Comparison of ENCODE assay signal across 27 mouse cellular contexts in the genomic region with DNA sequence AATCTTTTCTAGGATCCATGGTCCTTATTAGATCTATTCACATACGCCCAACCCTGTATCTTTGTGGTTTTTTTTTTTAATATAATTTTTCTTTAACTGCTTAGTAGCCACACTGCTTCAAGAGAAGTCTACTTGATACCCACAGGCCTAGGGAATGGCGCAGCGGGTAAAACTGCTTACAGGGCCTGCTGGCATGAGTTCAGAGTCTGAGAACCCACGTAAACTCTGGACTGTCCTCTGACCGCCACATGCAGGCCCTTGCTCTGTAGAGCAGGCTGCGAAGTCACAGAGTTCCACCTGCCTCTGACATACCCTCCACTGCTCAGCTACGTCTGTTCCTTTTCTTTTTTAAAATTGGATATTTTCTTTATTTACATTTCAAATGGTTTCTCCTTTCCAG. TPM values are rescaled to one million over a fixed set of nuclear protein-coding genes. Genes with fewer than 3 reads are reported as not detected.
DNase-seq lines count a peak whose midpoint lies in the region; ATAC-seq and TF ChIP-seq lines count a peak whose summit lies in the region.
"Had no signal": no experiment of that assay in that cellular context is flagged by ENCODE, and none has a peak within 500 bp of the region (broad histone marks: within the 10 kb centered on the region; RNA-seq: fewer than 3 reads in every experiment).

No protein-coding gene starts in this region.

- ATAC-seq in kidney, embryonic 15.5 days (replicated peaks; ENCODE audit: low FRiP score): no peak
- no peak for ATAC-seq in midbrain, embryonic 11.5 days (ENCODE audit: low FRiP score)
- no peak for ATAC-seq in midbrain, embryonic 14.5 days (ENCODE audit: low FRiP score, low TSS enrichment)
- ATAC-seq: forebrain, embryonic 14.5 days; forebrain, postnatal 0 days had no signal

- H3K4me1 ChIP-seq in kidney, adult 2 months (ENCODE audit: control insufficient read depth, insufficient read depth, low read length): no peaks in the 10 kb centered on the region
- no peaks in the 10 kb centered on the region for H3K4me1 ChIP-seq in kidney, embryonic 15.5 days
- no peaks in the 10 kb centered on the region for H3K4me1 ChIP-seq in midbrain, embryonic 11.5 days (ENCODE audit: control insufficient read depth, insufficient read depth, low read length)
- no peaks in the 10 kb centered on the region for H3K4me1 ChIP-seq in midbrain, embryonic 14.5 days (ENCODE audit: control insufficient read depth, insufficient read depth, low read length)
- H3K4me1 ChIP-seq: embryonic facial prominence, embryonic 12.5 days; embryonic facial prominence, embryonic 15.5 days; hindbrain, embryonic 12.5 days had no signal

- no peak overlapping the region for H3K9ac ChIP-seq in kidney, embryonic 15.5 days
- H3K9ac ChIP-seq in midbrain, embryonic 11.5 days (ENCODE audit: low read length): no peak overlapping the region
- no peak overlapping the region for H3K9ac ChIP-seq in midbrain, embryonic 14.5 days (replicated peaks; ENCODE audit: low read length)
- H3K9ac ChIP-seq: embryonic facial prominence, embryonic 12.5 days; embryonic facial prominence, embryonic 15.5 days; forebrain, postnatal 0 days; hindbrain, embryonic 12.5 days had no signal

- no peaks in the 10 kb centered on the region for H3K27me3 ChIP-seq in kidney, adult 2 months (replicated peaks; ENCODE audit: control insufficient read depth, insufficient read depth, low read length)
- no peaks in the 10 kb centered on the region for H3K27me3 ChIP-seq in kidney, embryonic 15.5 days
- no peaks in the 10 kb centered on the region for H3K27me3 ChIP-seq in midbrain, embryonic 11.5 days (ENCODE audit: control insufficient read depth, insufficient read depth, low read length)
- no peaks in the 10 kb centered on the region for H3K27me3 ChIP-seq in midbrain, embryonic 14.5 days (ENCODE audit: control insufficient read depth, insufficient read depth, low read length)
- H3K27me3 ChIP-seq: CH12.LX; embryonic facial prominence, embryonic 12.5 days; embryonic facial prominence, embryonic 15.5 days; hindbrain, embryonic 12.5 days had no signal

- WGBS in kidney, adult 2 months: 65% methylated on average over 7 of the region's 7 CpGs
- WGBS in kidney, embryonic 15.5 days: 90% methylated on average over 7 of the region's 7 CpGs
- 96% methylated on average over 7 of the region's 7 CpGs for WGBS in midbrain, embryonic 11.5 days
- 94% methylated on average over 7 of the region's 7 CpGs for WGBS in midbrain, embryonic 14.5 days

- DNase-seq in kidney, adult 2 months: peak; percentile 85
- DNase-seq in kidney, postnatal 4 days: no peak
- DNase-seq in kidney, postnatal 10 days: peak; percentile 49
- peak; percentile 45 for DNase-seq in midbrain, embryonic 11.5 days (ENCODE audit: low spot score, missing footprints)
- no peak for DNase-seq in midbrain, embryonic 14.5 days
- DNase-seq in kidney, postnatal 36 days: peak; percentile 76 to 82
- no peak for DNase-seq in right cerebral cortex, postnatal 25 days
- DNase-seq: adrenal gland, adult 2 months; adrenal gland, postnatal 14 days; B cell, adult 2 months; cerebellum, adult 11 months; cerebellum, adult 2 months; cerebellum, adult 9-11 months; cerebellum, postnatal 25 days; forebrain, postnatal 0 days; gastrocnemius, adult 2 months; gastrocnemius, postnatal 14 days had no signal

- H3K4me2 ChIP-seq in kidney, embryonic 15.5 days: no peak overlapping the region
- H3K4me2 ChIP-seq in midbrain, embryonic 11.5 days: no peak overlapping the region
- H3K4me2 ChIP-seq in midbrain, embryonic 14.5 days (ENCODE audit: low read length): no peak overlapping the region
- H3K4me2 ChIP-seq: embryonic facial prominence, embryonic 12.5 days; embryonic facial prominence, embryonic 15.5 days; heart, embryonic 11.5 days; hindbrain, embryonic 12.5 days had no signal

- TF ChIP-seq CTCF in kidney, adult 2 months (conservative IDR thresholded peaks at IDR 0.05; ENCODE audit: insufficient read depth, insufficient read length, low read depth, low read length): no peak

- 0 out of 2 replicates have a peak, but pooled peaks cover 3% of the 10 kb centered on the region for H3K9me3 ChIP-seq in kidney, embryonic 15.5 days (replicated peaks)
- no peaks in the 10 kb centered on the region for H3K9me3 ChIP-seq in midbrain, embryonic 11.5 days (ENCODE audit: control insufficient read depth, low read length)
- no peaks in the 10 kb centered on the region for H3K9me3 ChIP-seq in midbrain, embryonic 14.5 days (ENCODE audit: control insufficient read depth, low read length)
- H3K9me3 ChIP-seq: embryonic facial prominence, embryonic 12.5 days; embryonic facial prominence, embryonic 15.5 days had no signal

- H3K4me3 ChIP-seq in kidney, adult 2 months (ENCODE audit: insufficient read depth, low read depth, low read length): no peak overlapping the region
- H3K4me3 ChIP-seq in kidney, embryonic 15.5 days (replicated peaks): no peak overlapping the region
- no peak overlapping the region for H3K4me3 ChIP-seq in midbrain, embryonic 11.5 days (ENCODE audit: low read depth, low read length)
- H3K4me3 ChIP-seq in midbrain, embryonic 14.5 days (replicated peaks; ENCODE audit: low read depth, low read length): no peak overlapping the region
- H3K4me3 ChIP-seq: embryonic facial prominence, embryonic 12.5 days; embryonic facial prominence, embryonic 15.5 days; gastrocnemius, adult 2 months; hindbrain, embryonic 12.5 days had no signal

- H3K27ac ChIP-seq in kidney, adult 2 months (ENCODE audit: insufficient read depth, low read depth, low read length): no peak overlapping the region
- H3K27ac ChIP-seq in kidney, embryonic 15.5 days: no peak overlapping the region
- no peak overlapping the region for H3K27ac ChIP-seq in midbrain, embryonic 11.5 days (ENCODE audit: low read depth, low read length)
- no peak overlapping the region for H3K27ac ChIP-seq in midbrain, embryonic 14.5 days (replicated peaks; ENCODE audit: low read depth, low read length)
- H3K27ac ChIP-seq: embryonic facial prominence, embryonic 12.5 days; embryonic facial prominence, embryonic 15.5 days; gastrocnemius, adult 2 months; hindbrain, embryonic 12.5 days had no signal

- H3K36me3 ChIP-seq in kidney, adult 2 months (ENCODE audit: control insufficient read depth, insufficient read depth, low read length): no peaks in the 10 kb centered on the region
- H3K36me3 ChIP-seq in kidney, embryonic 15.5 days: no peaks in the 10 kb centered on the region
- H3K36me3 ChIP-seq in midbrain, embryonic 11.5 days (ENCODE audit: control insufficient read depth, insufficient read depth, low read length): no peaks in the 10 kb centered on the region
- no peaks in the 10 kb centered on the region for H3K36me3 ChIP-seq in midbrain, embryonic 14.5 days (ENCODE audit: control insufficient read depth, insufficient read depth, low read length)
- H3K36me3 ChIP-seq: embryonic facial prominence, embryonic 12.5 days; embryonic facial prominence, embryonic 15.5 days; hindbrain, embryonic 12.5 days had no signal

- no peak for TF ChIP-seq POLR2A in kidney, adult 2 months (IDR thresholded peaks at IDR 0.05; ENCODE audit: low read depth, low read length)

RNA-seq across cellular contexts. Expression of a gene that starts 0.8 kb away (rescaled TPM):
- 0.12 and 0.13 TPM in 2 replicates for polyA plus RNA-seq in kidney, adult 2 months (2012; rRNA removed)
- 0.21 TPM in 1 of 2 replicates, not detected in the other for polyA plus RNA-seq in kidney, embryonic 15.5 days (2015; fragmentation: Nextera tagmentation; extraction: Ambion mirVana)
- not detected in 2 replicates for polyA plus RNA-seq in midbrain, embryonic 11.5 days (2014; fragmentation: Nextera tagmentation; extraction: Ambion mirVana)
- not detected in 2 replicates for polyA plus RNA-seq in midbrain, embryonic 14.5 days (2014; fragmentation: Nextera tagmentation; extraction: Ambion mirVana)
- polyA plus RNA-seq: cerebellum, adult 2 months; embryonic facial prominence, embryonic 12.5 days; forebrain, embryonic 14.5 days; forebrain, postnatal 0 days; frontal cortex, adult 2 months; heart, embryonic 11.5 days; heart, embryonic 14.5 days; heart, postnatal 0 days; hindbrain, embryonic 12.5 days had no signal

RNA-seq across cellular contexts. Expression of a gene that starts 7.3 kb away (rescaled TPM):
- 30.8 and 32.0 TPM in 2 replicates for polyA plus RNA-seq in kidney, adult 2 months (2012; rRNA removed)
- 88.8 and 91.5 TPM in 2 replicates for polyA plus RNA-seq in kidney, embryonic 15.5 days (2015; fragmentation: Nextera tagmentation; extraction: Ambion mirVana)
- polyA plus RNA-seq in midbrain, embryonic 11.5 days (2014; fragmentation: Nextera tagmentation; extraction: Ambion mirVana): 92.4 and 97.4 TPM in 2 replicates
- 61.1 and 93.6 TPM in 2 replicates for polyA plus RNA-seq in midbrain, embryonic 14.5 days (2014; fragmentation: Nextera tagmentation; extraction: Ambion mirVana)

RNA-seq across cellular contexts. Expression of a gene that starts 29.4 kb away (rescaled TPM):
- 0.34 and 0.57 TPM in 2 replicates for polyA plus RNA-seq in kidney, adult 2 months (2012; rRNA removed)
- 0.12 and 0.23 TPM in 2 replicates for polyA plus RNA-seq in kidney, embryonic 15.5 days (2015; fragmentation: Nextera tagmentation; extraction: Ambion mirVana)
- polyA plus RNA-seq in midbrain, embryonic 11.5 days (2014; fragmentation: Nextera tagmentation; extraction: Ambion mirVana): 0.10 TPM in 1 of 2 replicates, not detected in the other
- polyA plus RNA-seq in midbrain, embryonic 14.5 days (2014; fragmentation: Nextera tagmentation; extraction: Ambion mirVana): 1.0 and 1.2 TPM in 2 replicates
- polyA plus RNA-seq: heart, embryonic 11.5 days had no signal

Comparison
In these comparisons a context has a peak if more than half of its experiments do, and no peak if none do; other contexts are left out.
1. DNase-seq: peak in kidney, adult 2 months (single experiment), kidney, postnatal 10 days (single experiment), midbrain, embryonic 11.5 days (single experiment) and kidney, postnatal 36 days (2 of 2); none in kidney, postnatal 4 days (0 of 2), midbrain, embryonic 14.5 days (single experiment) and right cerebral cortex, postnatal 25 days (single experiment).